Mouse (Mus musculus): ENCODE measurements around the gene Mettl8. TPM values are rescaled to one million over a fixed set of nuclear protein-coding genes. Genes with fewer than 3 reads are reported as not detected.

Mettl8 gene
- total RNA-seq (2017): 14.1 and 20.8 TPM in 2 replicates

- peak; percentile 96 to 98 for ATAC-seq (replicated peaks in 1 of 2; ENCODE audit: insufficient read depth in 1 of 2, low FRiP score in 2 of 2, low TSS enrichment in 1 of 2, low read depth in 1 of 2, poor library complexity in 2 of 2, severe bottlenecking in 2 of 2)
These were observed at the start of gene Mettl8, which contains the start of gene Dcaf17 for GRCm38 (mm10) chr2:71055300-71056114. Gene Mettl8, minus strand, starts transcription at chr2:71055583. Gene Dcaf17, plus strand, starts transcription at chr2:71055328.

- no peak for ATAC-seq (replicated peaks in 1 of 2; ENCODE audit: insufficient read depth in 1 of 2, low FRiP score in 2 of 2, low TSS enrichment in 1 of 2, low read depth in 1 of 2, poor library complexity in 2 of 2, severe bottlenecking in 2 of 2)
These were observed 49.3 kb upstream of the Mettl8 start for GRCm38 (mm10) chr2:71104696-71105095.

GRCm38 (mm10) chr2:71103292-71103680, 47.9 kb upstream of the Mettl8 start:
- ATAC-seq (replicated peaks in 1 of 2; ENCODE audit: insufficient read depth in 1 of 2, low FRiP score in 2 of 2, low TSS enrichment in 1 of 2, low read depth in 1 of 2, poor library complexity in 2 of 2, severe bottlenecking in 2 of 2): peak; percentile 57 to 69; a peak in 2 of 4 replicates

GRCm38 (mm10) chr2:71102621-71103291, 47.4 kb upstream of the Mettl8 start:
- peak; percentile 43 to 51; a peak in 1 of 4 replicates for ATAC-seq (replicated peaks in 1 of 2; ENCODE audit: insufficient read depth in 1 of 2, low FRiP score in 2 of 2, low TSS enrichment in 1 of 2, low read depth in 1 of 2, poor library complexity in 2 of 2, severe bottlenecking in 2 of 2)

GRCm38 (mm10) chr2:71096170-71096569, 40.8 kb upstream of the Mettl8 start:
- no peak for ATAC-seq (replicated peaks in 1 of 2; ENCODE audit: insufficient read depth in 1 of 2, low FRiP score in 2 of 2, low TSS enrichment in 1 of 2, low read depth in 1 of 2, poor library complexity in 2 of 2, severe bottlenecking in 2 of 2)

- no peak for ATAC-seq (replicated peaks in 1 of 2; ENCODE audit: insufficient read depth in 1 of 2, low FRiP score in 2 of 2, low TSS enrichment in 1 of 2, low read depth in 1 of 2, poor library complexity in 2 of 2, severe bottlenecking in 2 of 2)
These were observed 35.5 kb upstream of the Mettl8 start for GRCm38 (mm10) chr2:71090660-71091445.

GRCm38 (mm10) chr2:71089766-71090165, 34.4 kb upstream of the Mettl8 start:
- ATAC-seq (replicated peaks in 1 of 2; ENCODE audit: insufficient read depth in 1 of 2, low FRiP score in 2 of 2, low TSS enrichment in 1 of 2, low read depth in 1 of 2, poor library complexity in 2 of 2, severe bottlenecking in 2 of 2): no peak

- ATAC-seq (replicated peaks in 1 of 2; ENCODE audit: insufficient read depth in 1 of 2, low FRiP score in 2 of 2, low TSS enrichment in 1 of 2, low read depth in 1 of 2, poor library complexity in 2 of 2, severe bottlenecking in 2 of 2): no peak
These were observed 28.2 kb upstream of the Mettl8 start for GRCm38 (mm10) chr2:71083454-71084193.

- no peak for ATAC-seq (replicated peaks in 1 of 2; ENCODE audit: insufficient read depth in 1 of 2, low FRiP score in 2 of 2, low TSS enrichment in 1 of 2, low read depth in 1 of 2, poor library complexity in 2 of 2, severe bottlenecking in 2 of 2)
These were observed 27.0 kb upstream of the Mettl8 start for GRCm38 (mm10) chr2:71082416-71082815.

- ATAC-seq (replicated peaks in 1 of 2; ENCODE audit: insufficient read depth in 1 of 2, low FRiP score in 2 of 2, low TSS enrichment in 1 of 2, low read depth in 1 of 2, poor library complexity in 2 of 2, severe bottlenecking in 2 of 2): no peak
These were observed 18.4 kb upstream of the Mettl8 start for GRCm38 (mm10) chr2:71073828-71074227.

GRCm38 (mm10) chr2:71073330-71073729, 17.9 kb upstream of the Mettl8 start:
- ATAC-seq (replicated peaks in 1 of 2; ENCODE audit: insufficient read depth in 1 of 2, low FRiP score in 2 of 2, low TSS enrichment in 1 of 2, low read depth in 1 of 2, poor library complexity in 2 of 2, severe bottlenecking in 2 of 2): no peak

- no peak for ATAC-seq (replicated peaks in 1 of 2; ENCODE audit: insufficient read depth in 1 of 2, low FRiP score in 2 of 2, low TSS enrichment in 1 of 2, low read depth in 1 of 2, poor library complexity in 2 of 2, severe bottlenecking in 2 of 2)
These were observed 16.2 kb upstream of the Mettl8 start for GRCm38 (mm10) chr2:71071601-71072000.

- no peak for ATAC-seq (replicated peaks in 1 of 2; ENCODE audit: insufficient read depth in 1 of 2, low FRiP score in 2 of 2, low TSS enrichment in 1 of 2, low read depth in 1 of 2, poor library complexity in 2 of 2, severe bottlenecking in 2 of 2)
These were observed 892 bp upstream of the Mettl8 start for GRCm38 (mm10) chr2:71056115-71056835.

GRCm38 (mm10) chr2:71054716-71055115, 667 bp downstream of the Mettl8 start:
- no peak for ATAC-seq (replicated peaks in 1 of 2; ENCODE audit: insufficient read depth in 1 of 2, low FRiP score in 2 of 2, low TSS enrichment in 1 of 2, low read depth in 1 of 2, poor library complexity in 2 of 2, severe bottlenecking in 2 of 2)

GRCm38 (mm10) chr2:71050511-71050910, 4.9 kb downstream of the Mettl8 start:
- ATAC-seq (replicated peaks in 1 of 2; ENCODE audit: insufficient read depth in 1 of 2, low FRiP score in 2 of 2, low TSS enrichment in 1 of 2, low read depth in 1 of 2, poor library complexity in 2 of 2, severe bottlenecking in 2 of 2): no peak

GRCm38 (mm10) chr2:71048896-71049295, 6.5 kb downstream of the Mettl8 start:
- ATAC-seq (replicated peaks in 1 of 2; ENCODE audit: insufficient read depth in 1 of 2, low FRiP score in 2 of 2, low TSS enrichment in 1 of 2, low read depth in 1 of 2, poor library complexity in 2 of 2, severe bottlenecking in 2 of 2): 0 out of 4 replicates have a peak, but pooled peaks of 1 of the 2 experiments have one; percentile 17

Data from hematopoietic stem cell, adult 5-6 weeks (primary cell).